Mouse (Mus musculus) brain, embryonic 14.5 days (tissue): ENCODE data around the gene Gosr2. TPM values are rescaled to one million over a fixed set of nuclear protein-coding genes. Genes with fewer than 3 reads are reported as not detected.

Experiments
- DNase-seq: peaks from one replicate; pipeline ENCODE4 v3.0.0-alpha.2; 2011; ENCODE audit warnings: low read depth
- CTCF ChIP-seq: fragments of 200-500 bp; IDR thresholded peaks from 2 replicates; pipeline ENCODE4 v1.5.1; 2012; ENCODE audit warnings: inconsistent platforms, mild to moderate bottlenecking, moderate library complexity, borderline replicate concordance; ENCODE audit not compliant: insufficient read depth, insufficient read length; ENCODE audit errors: extremely low read depth
- POLR2A ChIP-seq: fragments of 200-500 bp; IDR thresholded peaks from 2 replicates; pipeline ENCODE4 v1.6.1; 2012; ENCODE audit warnings: mild to moderate bottlenecking, inconsistent platforms, borderline replicate concordance; ENCODE audit not compliant: poor library complexity, insufficient read depth, insufficient read length, severe bottlenecking; ENCODE audit errors: extremely low read depth
- polyA plus RNA-seq: library from polyadenylated mRNA; depleted of rRNA; stranded (reverse); fragments of >200 nt; gene quantifications from 2 replicates; pipeline ENCODE4 v1.2.3, GENCODE M21; 2012

Gene Gosr2
- polyA plus RNA-seq, 1 experiment = 98.0 TPM

- DNase-seq = peak; percentile 71
- TF ChIP-seq CTCF = peak; percentile 65
- no peak for TF ChIP-seq POLR2A
Observed at GRCm38 (mm10) chr11:103721468-103722039, 23.9 kb upstream of the Gosr2 start.

- DNase-seq = peak; percentile 32
- TF ChIP-seq CTCF (no peak), POLR2A (no peak)
Observed at GRCm38 (mm10) chr11:103719436-103719835, 21.7 kb upstream of the Gosr2 start.

- TF ChIP-seq POLR2A (no peak), CTCF (no peak)
- DNase-seq = peak; percentile 30
Observed at GRCm38 (mm10) chr11:103716971-103717370, 19.3 kb upstream of the Gosr2 start.

DNA sequence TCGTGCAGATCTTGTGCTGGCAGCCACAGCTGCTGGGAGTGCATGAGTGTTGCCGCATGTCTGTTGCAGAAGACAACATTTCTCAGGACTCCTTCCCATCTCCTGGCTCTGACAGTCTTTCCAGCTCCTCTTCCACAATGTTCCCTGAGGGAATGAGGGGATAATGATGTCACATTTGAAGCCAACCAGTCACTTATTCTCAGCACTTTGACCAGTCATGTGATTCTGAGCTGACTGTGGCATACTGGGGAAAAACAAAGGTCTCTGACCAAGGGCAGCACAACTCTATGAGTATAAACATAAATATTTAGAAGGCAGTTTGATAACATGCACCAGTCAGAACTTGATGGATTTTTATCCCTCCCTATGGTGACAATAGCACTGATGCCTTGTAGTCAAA, 16.4 kb upstream of the Gosr2 start:
- TF ChIP-seq POLR2A (no peak), CTCF (no peak)
- no peak for DNase-seq

DNA sequence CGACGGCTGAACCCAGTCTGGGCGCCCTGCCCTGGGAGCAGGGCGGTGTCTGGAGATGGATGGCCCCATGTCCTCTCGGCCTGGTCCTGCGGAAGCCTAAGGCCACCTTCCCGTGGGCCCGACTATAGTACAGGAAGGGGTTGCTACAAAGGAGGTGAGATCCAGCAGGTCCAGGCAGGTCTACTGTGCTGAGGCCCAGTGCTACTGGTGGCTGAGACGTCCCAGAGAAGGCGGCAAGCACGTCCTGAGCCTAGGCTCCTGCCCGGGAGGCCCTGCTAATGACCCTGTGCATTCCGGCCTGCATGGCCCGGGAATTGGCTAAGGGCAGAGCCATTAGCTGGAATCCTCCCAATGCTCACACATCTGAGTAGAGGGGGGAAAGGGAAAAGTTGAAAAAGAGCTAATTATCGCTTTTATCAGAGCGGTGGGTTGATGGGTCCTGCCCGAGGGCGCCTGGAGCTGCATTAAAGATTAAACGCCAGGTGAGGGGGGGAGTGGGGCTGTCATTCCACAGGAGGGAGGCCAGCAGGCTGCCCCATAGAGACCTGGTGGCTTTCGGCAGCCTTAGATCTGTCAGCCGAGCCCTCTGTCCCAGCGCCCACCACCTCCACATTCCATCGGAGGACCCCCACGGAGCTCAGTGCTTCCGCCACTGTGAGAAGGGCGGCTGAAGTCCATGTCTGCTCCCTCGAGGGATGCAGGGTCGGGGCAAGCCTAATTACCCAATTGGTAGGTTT, 14.3 kb upstream of the Gosr2 start:
- DNase-seq = no peak
- TF ChIP-seq CTCF (no peak), POLR2A (no peak)

- TF ChIP-seq CTCF (no peak), POLR2A (no peak)
- DNase-seq = no peak
Observed at GRCm38 (mm10) chr11:103709982-103710381, 12.3 kb upstream of the Gosr2 start.

DNA sequence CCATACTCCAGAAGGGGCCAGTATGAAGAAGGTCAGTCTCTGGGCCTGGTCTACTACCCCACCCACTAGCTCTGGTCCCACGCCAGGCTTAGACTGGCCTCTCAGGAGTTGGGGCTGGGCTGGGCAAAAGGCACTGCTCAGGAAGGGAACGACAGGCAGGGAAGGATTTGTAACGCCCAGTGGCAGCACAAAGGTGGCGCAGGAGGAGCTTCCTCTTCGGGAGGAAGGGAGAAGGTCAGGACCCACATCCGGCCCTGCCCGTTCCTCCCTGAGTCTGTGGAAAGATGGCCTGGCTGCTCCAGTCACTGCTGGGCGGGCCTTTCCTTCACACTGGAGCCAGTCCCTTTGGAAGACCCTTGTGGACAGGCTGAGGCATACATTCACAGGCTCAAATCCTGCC, 9.3 kb upstream of the Gosr2 start:
- no peak for TF ChIP-seq POLR2A
- no peak for TF ChIP-seq CTCF
- no peak for DNase-seq

- DNase-seq = no peak
- TF ChIP-seq POLR2A (no peak), CTCF (no peak)
Observed at GRCm38 (mm10) chr11:103698226-103698625, 528 bp upstream of the Gosr2 start.

DNA sequence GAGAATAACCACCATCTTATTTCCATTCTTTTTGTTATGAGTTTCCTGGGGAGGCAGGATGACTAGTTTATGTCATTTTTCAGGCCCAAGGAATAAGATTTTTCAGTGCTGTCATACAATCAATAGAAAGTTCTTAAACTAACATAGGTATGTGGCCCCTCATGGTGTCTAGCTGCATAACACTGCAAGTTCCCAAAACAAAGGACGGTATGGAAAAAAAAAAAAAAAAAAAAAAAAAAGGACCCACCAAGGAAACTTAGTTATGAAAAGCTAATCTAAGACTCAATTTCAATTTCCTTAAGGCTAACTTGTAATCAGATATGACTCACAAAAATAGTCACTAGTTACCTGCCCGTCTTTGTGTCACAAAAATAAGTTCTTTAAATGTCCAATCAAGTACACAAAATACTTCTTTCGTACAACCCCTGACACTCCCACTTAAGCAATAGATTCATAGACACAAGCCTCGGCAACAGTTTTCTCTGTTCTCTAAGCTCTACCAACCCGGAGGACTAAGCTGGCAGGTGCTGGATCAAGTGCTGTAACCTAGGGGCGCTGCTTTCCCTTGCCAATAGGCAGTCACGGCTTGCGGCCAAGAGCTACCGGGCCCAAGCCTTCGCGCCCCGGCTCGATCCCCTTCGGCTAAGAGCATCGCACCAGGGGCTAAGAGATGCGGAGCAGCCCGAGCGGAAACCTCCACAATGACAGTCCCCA, 690 bp downstream of the Gosr2 start:
- DNase-seq = no peak
- TF ChIP-seq POLR2A = no peak
- TF ChIP-seq CTCF = no peak

DNA sequence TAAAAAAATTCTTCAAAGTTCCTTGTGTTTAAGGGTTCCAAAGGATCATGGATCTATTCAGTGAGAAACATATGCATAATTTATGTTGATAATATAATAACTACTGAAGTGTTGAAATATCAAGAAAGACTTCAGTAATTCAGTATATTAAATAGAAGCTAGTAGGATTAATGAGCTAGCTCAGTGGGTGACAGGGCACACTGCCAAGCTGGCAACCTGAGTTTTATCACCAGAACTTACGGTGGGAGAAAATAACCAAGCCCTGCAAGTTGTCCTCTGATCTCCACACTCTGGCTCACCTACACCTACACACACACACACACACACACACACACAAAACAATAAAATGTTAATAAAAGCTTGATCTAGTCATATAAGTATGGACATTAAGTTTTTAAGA, 4.5 kb downstream of the Gosr2 start:
- TF ChIP-seq POLR2A (no peak), CTCF (no peak)
- no peak for DNase-seq

DNA sequence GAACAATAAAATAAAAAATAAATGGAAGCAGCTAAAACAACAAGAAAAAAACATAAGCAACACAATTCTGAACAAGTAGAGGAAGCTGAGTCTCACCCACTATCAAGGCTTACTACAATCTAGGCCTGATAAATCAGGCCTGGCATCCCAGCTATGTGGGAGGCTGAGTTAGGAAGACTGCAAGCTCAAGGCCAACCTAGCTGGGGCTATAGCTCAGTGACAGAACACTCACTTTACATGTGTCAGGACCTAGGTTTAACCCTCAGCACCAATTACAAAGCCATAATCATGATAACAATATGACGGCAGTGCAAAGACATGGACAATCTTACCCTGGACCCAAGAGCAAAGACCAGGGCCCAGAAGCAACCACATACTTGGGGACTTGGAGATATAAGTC, 6.7 kb downstream of the Gosr2 start:
- TF ChIP-seq POLR2A = no peak
- TF ChIP-seq CTCF = no peak
- no peak for DNase-seq
